Mouse (Mus musculus) CH12.LX (cell line): Measurements from ENCODE around the gene Zc3h15. TPM values are rescaled to one million over a fixed set of nuclear protein-coding genes. Genes with fewer than 3 reads are reported as not detected.

Source experiments
- DNase-seq: peaks from one replicate; pipeline ENCODE4 v3.0.0-alpha.2; 2013; ENCODE audit errors: extremely low read depth
- H3K27ac ChIP-seq: 2 replicates; pipeline ENCODE4 v1.5.1; 2012; ENCODE audit warnings: low read depth, mild to moderate bottlenecking, control low read depth, moderate library complexity; ENCODE audit not compliant: insufficient read depth
- H3K27me3 ChIP-seq: replicated peaks from 2 replicates; pipeline ENCODE3; 2012; ENCODE audit warnings: inconsistent platforms
- H3K36me3 ChIP-seq, 2 experiments: replicated peaks in 1 of 2; 2 replicates each; pipeline versions ENCODE3 to v1.6.1; 2012; ENCODE audit warnings: inconsistent platforms in 1 of 2, low read length in 1 of 2, mild to moderate bottlenecking in 1 of 2, mixed read lengths in 1 of 2, moderate library complexity in 1 of 2; ENCODE audit not compliant: control insufficient read depth in 1 of 2, insufficient read depth in 1 of 2
- H3K4me1 ChIP-seq, 2 experiments: 2 replicates each; pipeline ENCODE4 v1.6.1; 2012; ENCODE audit warnings: inconsistent platforms in 1 of 2, moderate library complexity in 1 of 2; ENCODE audit not compliant: insufficient read depth in 2 of 2, control insufficient read depth in 1 of 2
- H3K4me2 ChIP-seq: 2 replicates; pipeline ENCODE4 v1.6.1; 2012; ENCODE audit warnings: low read depth, mild to moderate bottlenecking, control low read depth; ENCODE audit not compliant: poor library complexity, insufficient read depth, severe bottlenecking
- H3K4me3 ChIP-seq, 3 experiments: fragments of 150-350 bp in 1 of 3; sonication (generic) in 1 of 3; replicated peaks in 1 of 3; 2 replicates each; pipeline versions ENCODE3 to v1.5.1; 2011 to 2012; ENCODE audit warnings: low read depth in 2 of 3, low read length in 2 of 3, mild to moderate bottlenecking in 2 of 3, moderate library complexity in 2 of 3, control low read depth in 1 of 3, improper control_type of control experiment in 1 of 3, inconsistent platforms in 1 of 3, mixed read lengths in 1 of 3; ENCODE audit not compliant: poor library complexity in 1 of 3
- H3K79me2 ChIP-seq: replicated peaks from 2 replicates; pipeline ENCODE4 v1.6.1; 2012; ENCODE audit warnings: mild to moderate bottlenecking, moderate library complexity; ENCODE audit not compliant: control insufficient read depth, poor library complexity, insufficient read depth, severe bottlenecking; ENCODE audit errors: extremely low read depth
- H3K9ac ChIP-seq: 2 replicates; pipeline ENCODE4 v1.6.1; 2012; ENCODE audit warnings: low read depth, mild to moderate bottlenecking, control low read depth, moderate library complexity; ENCODE audit not compliant: insufficient read depth
- H3K9me3 ChIP-seq: replicated peaks from 2 replicates; pipeline ENCODE3; 2012; ENCODE audit warnings: low read length, inconsistent platforms, mixed read lengths
- CHD1 ChIP-seq: IDR thresholded peaks from 2 replicates; pipeline ENCODE4 v1.6.1; 2012; ENCODE audit warnings: low read depth, low read length, improper control_type of control experiment, inconsistent platforms
- CHD2 ChIP-seq: IDR thresholded peaks from 2 replicates; pipeline ENCODE4 v1.6.1; 2011; ENCODE audit warnings: low read length, improper control_type of control experiment
- CTCF ChIP-seq, 2 experiments: IDR thresholded peaks in 1 of 2; conservative IDR thresholded peaks in 1 of 2; 2 replicates each; pipeline ENCODE4 v1.5.1; 2011 to 2012; ENCODE audit warnings: low read depth in 2 of 2, low read length in 2 of 2, improper control_type of control experiment in 1 of 2, inconsistent platforms in 1 of 2, mild to moderate bottlenecking in 1 of 2, moderate library complexity in 1 of 2
- E2F4 ChIP-seq: IDR thresholded peaks from 2 replicates; pipeline ENCODE4 v1.6.1; 2011; ENCODE audit warnings: low read depth, low read length, improper control_type of control experiment; ENCODE audit not compliant: insufficient replicate concordance
- ETS1 ChIP-seq: conservative IDR thresholded peaks from 2 replicates; pipeline ENCODE4 v1.6.1; 2012; ENCODE audit warnings: low read depth, mild to moderate bottlenecking, inconsistent platforms, low read length, improper control_type of control experiment, moderate library complexity
- HCFC1 ChIP-seq: IDR thresholded peaks from 2 replicates; pipeline ENCODE4 v1.6.1; 2012; ENCODE audit warnings: low read depth, mild to moderate bottlenecking, inconsistent platforms, low read length, improper control_type of control experiment
- IRF4 ChIP-seq: IDR thresholded peaks from 2 replicates; pipeline ENCODE4 v1.6.1; 2014; ENCODE audit warnings: low read depth, mild to moderate bottlenecking, inconsistent platforms, low read length, improper control_type of control experiment
- JUND ChIP-seq: conservative IDR thresholded peaks from 2 replicates; pipeline ENCODE4 v1.6.1; 2011; ENCODE audit warnings: low read depth, low read length, improper control_type of control experiment
- KAT2A ChIP-seq: IDR thresholded peaks from 2 replicates; pipeline ENCODE4 v1.6.1; 2012; ENCODE audit warnings: low read length, improper control_type of control experiment, inconsistent platforms; ENCODE audit not compliant: insufficient replicate concordance
- MAFK ChIP-seq: IDR thresholded peaks from 2 replicates; pipeline ENCODE4 v1.6.1; 2011; ENCODE audit warnings: low read length, improper control_type of control experiment; ENCODE audit not compliant: insufficient replicate concordance
- MAX ChIP-seq: IDR thresholded peaks from 2 replicates; pipeline ENCODE4 v1.6.1; 2011; ENCODE audit warnings: low read length, improper control_type of control experiment
- MEF2A ChIP-seq: IDR thresholded peaks from 2 replicates; pipeline ENCODE4 v1.6.1; 2014; ENCODE audit warnings: low read depth, mild to moderate bottlenecking, inconsistent platforms, low read length, improper control_type of control experiment, borderline replicate concordance
- MXI1 ChIP-seq: IDR thresholded peaks from 2 replicates; pipeline ENCODE4 v1.6.1; 2011; ENCODE audit warnings: mild to moderate bottlenecking, low read depth, low read length, improper control_type of control experiment
- MYC ChIP-seq: IDR thresholded peaks from 2 replicates; pipeline ENCODE4 v1.6.1; 2011; ENCODE audit warnings: low read depth, mild to moderate bottlenecking, improper control_type of control experiment, low read length
- PAX5 ChIP-seq: IDR thresholded peaks from 2 replicates; pipeline ENCODE4 v1.6.1; 2012; ENCODE audit warnings: low read length, inconsistent platforms, mixed read lengths
- POLR2A ChIP-seq: IDR thresholded peaks from 2 replicates; pipeline ENCODE4 v1.6.1; 2011; ENCODE audit warnings: low read depth, mild to moderate bottlenecking, improper control_type of control experiment, low read length
- POLR2AphosphoS2 ChIP-seq: IDR thresholded peaks from 2 replicates; pipeline ENCODE4 v1.6.1; 2011; ENCODE audit warnings: low read depth, low read length, improper control_type of control experiment
- RAD21 ChIP-seq: IDR thresholded peaks from 2 replicates; pipeline ENCODE4 v1.6.1; 2011; ENCODE audit warnings: low read depth, mild to moderate bottlenecking, low read length, improper control_type of control experiment, moderate library complexity
- SMC3 ChIP-seq: IDR thresholded peaks from 2 replicates; pipeline ENCODE4 v1.6.1; 2011; ENCODE audit warnings: low read depth, low read length, improper control_type of control experiment
- TBP ChIP-seq: conservative IDR thresholded peaks from 2 replicates; pipeline ENCODE4 v1.6.1; 2011; ENCODE audit warnings: low read depth, low read length, improper control_type of control experiment
- UBTF ChIP-seq: IDR thresholded peaks from 2 replicates; pipeline ENCODE4 v1.6.1; 2012; ENCODE audit warnings: low read depth, mild to moderate bottlenecking, inconsistent platforms, low read length, improper control_type of control experiment, moderate library complexity
- USF2 ChIP-seq: conservative IDR thresholded peaks from 2 replicates; pipeline ENCODE4 v1.6.1; 2011; ENCODE audit warnings: low read depth, low read length, improper control_type of control experiment
- ZKSCAN1 ChIP-seq: IDR thresholded peaks from 2 replicates; pipeline ENCODE4 v1.6.1; 2012; ENCODE audit warnings: low read depth, inconsistent platforms, low read length, improper control_type of control experiment, borderline replicate concordance
- dilution Hi-C: fragments of 300-500 bp; cut with MboI; formaldehyde crosslinking; loops from 2 replicates; pipeline ENCODE4 v1.14.3; 2020; ENCODE audit warnings: low sequenced_read_pairs; ENCODE audit not compliant: extremely low pct_unique_long_range_greater_than_20kb, extremely low pct_ligation_motif_present
- in situ Hi-C: fragments of 300-500 bp; cut with MboI; formaldehyde crosslinking; loops from 3 replicates; pipeline ENCODE4 v1.14.3; 2019; ENCODE audit warnings: low sequenced_read_pairs, low pct_ligation_motif_present, low pct_unique_long_range_greater_than_20kb, mixed read lengths
- polyA plus RNA-seq: library from polyadenylated mRNA; unstranded; fragments of >175 nt; gene quantifications from 2 replicates; pipeline ENCODE4 v1.2.1, GENCODE M21; 2012; ENCODE audit warnings: low read depth; ENCODE audit not compliant: insufficient read length
- total RNA-seq, 2 experiments: library from RNA; depleted of rRNA; stranded (reverse); fragments of 300-350 nt in 1 of 2; fragments of >200 nt in 1 of 2; gene quantifications; 2 replicates each; pipeline ENCODE4 v1.2.3; 2012 to 2014

Gene Zc3h15
- total and polyA plus RNA-seq, 3 experiments = 172 to 277 (median 233) TPM

- Histone ChIP-seq H3K36me3 (peaks cover 5 to 24% of the 10 kb centered on the region in 2 experiments), H3K27ac (no peak overlapping the region), H3K4me1 (peaks cover 0 to 23% of the 10 kb centered on the region in 2 experiments; a peak in 2 of 4 replicates), H3K27me3 (no peaks in the 10 kb centered on the region), H3K4me2 (no peak overlapping the region), H3K9me3 (peaks cover 12% of the 10 kb centered on the region), H3K4me3 (no peak overlapping the region), H3K9ac (no peak overlapping the region), H3K79me2 (no peaks in the 10 kb centered on the region)
- TF ChIP-seq ETS1 = no peak
- no peak for TF ChIP-seq CTCF (conservative IDR thresholded peaks at IDR 0.05 in 1 of 2, IDR thresholded peaks at IDR 0.05 in 1 of 2; ENCODE audit: low read depth in 2 of 2, low read length in 2 of 2)
- no peak for TF ChIP-seq MAFK
- TF ChIP-seq MEF2A = no peak
- TF ChIP-seq UBTF = no peak
- no peak for TF ChIP-seq JUND
- TF ChIP-seq MAX = no peak
- no peak for TF ChIP-seq ZKSCAN1
- no peak for TF ChIP-seq CHD2
- TF ChIP-seq KAT2A = no peak
- TF ChIP-seq MYC = no peak
- no peak for TF ChIP-seq CHD1
- no peak for TF ChIP-seq USF2
- no peak for TF ChIP-seq POLR2AphosphoS2
- TF ChIP-seq TBP = no peak
- TF ChIP-seq SMC3 = no peak
- no peak for TF ChIP-seq RAD21
- no peak for TF ChIP-seq HCFC1
- TF ChIP-seq IRF4 = no peak
- TF ChIP-seq MXI1 = no peak
- in situ Hi-C loops (no loop called here), dilution Hi-C loops (no loop called here)
- no peak for DNase-seq
Measured at GRCm38 (mm10) chr2:83690372-83690771, 46.1 kb downstream of the Zc3h15 start.

GRCm38 (mm10) chr2:83692651-83693545, 48.7 kb downstream of the Zc3h15 start:
- no peak overlapping the region for H3K9ac ChIP-seq
- in situ Hi-C loops = no loop called here

More at GRCm38 (mm10) chr2:83692651-83693545, 48.7 kb downstream of the Zc3h15 start:
- no peak overlapping the region for H3K4me2 ChIP-seq
- no peaks in the 10 kb centered on the region for H3K27me3 ChIP-seq
- H3K4me3 ChIP-seq = no peak overlapping the region
- DNase-seq = no peak
- TF ChIP-seq SMC3 (no peak), CTCF (conservative IDR thresholded peaks at IDR 0.05 in 1 of 2, IDR thresholded peaks at IDR 0.05 in 1 of 2; ENCODE audit: low read depth in 2 of 2, low read length in 2 of 2) (no peak), ZKSCAN1 (no peak), MAX (no peak), PAX5 (no peak), MEF2A (no peak), ETS1 (no peak), MYC (no peak), POLR2A (no peak), E2F4 (no peak)
- H3K27ac ChIP-seq = no peak overlapping the region
- peaks cover 5 to 21% of the 10 kb centered on the region in 2 experiments for H3K36me3 ChIP-seq
- H3K4me1 ChIP-seq = peaks cover 8 to 31% of the 10 kb centered on the region in 2 experiments; a peak in 3 of 4 replicates
- no peaks in the 10 kb centered on the region for H3K79me2 ChIP-seq
- peaks cover 12% of the 10 kb centered on the region for H3K9me3 ChIP-seq
- dilution Hi-C loops = no loop called here
